Mouse (Mus musculus) forelimb bud, embryonic 11.5 days (tissue): Measurements from ENCODE around the gene Rnf17.

Source experiments
- DNase-seq: peaks from one replicate; pipeline ENCODE4 v3.0.0-alpha.2; 2012; ENCODE audit warnings: low read depth, low spot score

Rnf17 gene

GRCm38 (mm10) chr14:56402311-56403071, at the start of gene Rnf17:
Gene Rnf17, plus strand, starts transcription at chr14:56402581.
- no peak for DNase-seq

- DNase-seq, result no peak
Observed at GRCm38 (mm10) chr14:56354803-56355202, 47.6 kb upstream of the Rnf17 start.

- no peak for DNase-seq
Observed at GRCm38 (mm10) chr14:56355396-56355795, 47.0 kb upstream of the Rnf17 start.

- no peak for DNase-seq
Observed at GRCm38 (mm10) chr14:56356196-56356595, 46.2 kb upstream of the Rnf17 start.

- no peak for DNase-seq
Observed at GRCm38 (mm10) chr14:56358422-56358821, 44.0 kb upstream of the Rnf17 start.

- DNase-seq, result no peak
Observed at GRCm38 (mm10) chr14:56359131-56359530, 43.2 kb upstream of the Rnf17 start.

- DNase-seq, result no peak
Observed at GRCm38 (mm10) chr14:56364711-56365237, 37.6 kb upstream of the Rnf17 start, which contains the start of gene Atp12a. Gene Atp12a, plus strand, starts transcription at chr14:56365068.

GRCm38 (mm10) chr14:56365292-56365691, 37.1 kb upstream of the Rnf17 start:
- DNase-seq, result no peak

GRCm38 (mm10) chr14:56366712-56367111, 35.7 kb upstream of the Rnf17 start:
- no peak for DNase-seq

GRCm38 (mm10) chr14:56368834-56369233, 33.5 kb upstream of the Rnf17 start:
- DNase-seq, result peak; percentile 28

- DNase-seq, result peak; percentile 87
Observed at GRCm38 (mm10) chr14:56375731-56376130, 26.6 kb upstream of the Rnf17 start.

GRCm38 (mm10) chr14:56377745-56378144, 24.6 kb upstream of the Rnf17 start:
- DNase-seq, result no peak

GRCm38 (mm10) chr14:56379336-56379735, 23.0 kb upstream of the Rnf17 start:
- DNase-seq, result no peak

GRCm38 (mm10) chr14:56382366-56382765, 20.0 kb upstream of the Rnf17 start:
- no peak for DNase-seq

GRCm38 (mm10) chr14:56390247-56390646, 12.1 kb upstream of the Rnf17 start:
- no peak for DNase-seq

- no peak for DNase-seq
Observed at GRCm38 (mm10) chr14:56393704-56394312, 8.6 kb upstream of the Rnf17 start.

GRCm38 (mm10) chr14:56398001-56398400, 4.4 kb upstream of the Rnf17 start:
- peak; percentile 33 for DNase-seq

GRCm38 (mm10) chr14:56403072-56403375, 643 bp downstream of the Rnf17 start:
- DNase-seq, result no peak

- DNase-seq, result no peak
Observed at GRCm38 (mm10) chr14:56462090-56462489, 59.7 kb downstream of the Rnf17 start.

GRCm38 (mm10) chr14:56462729-56463128, 60.3 kb downstream of the Rnf17 start:
- DNase-seq, result no peak

- DNase-seq, result peak; percentile 17
Observed at GRCm38 (mm10) chr14:56468145-56468544, 65.8 kb downstream of the Rnf17 start.

- DNase-seq, result no peak
Observed at GRCm38 (mm10) chr14:56489806-56490205, 87.4 kb downstream of the Rnf17 start.

GRCm38 (mm10) chr14:56502407-56502806, 100.0 kb downstream of the Rnf17 start:
- DNase-seq, result no peak
